Mouse (Mus musculus) MEL (cell line): ENCODE measurements at regions not wholly inside any gene's neighbourhood (a gene's known extent, or its start where the extent isn't known, plus 50 kb on each side); places are given as distances from the start of the nearest gene placed in this dataset.

Experiments
- CHD1 ChIP-seq: IDR thresholded peaks from 2 replicates; pipeline ENCODE4 v1.6.1; 2012; ENCODE audit warnings: low read depth, mild to moderate bottlenecking, inconsistent platforms, low read length, improper control_type of control experiment
- KAT2A ChIP-seq: conservative IDR thresholded peaks from 2 replicates; pipeline ENCODE4 v1.6.1; 2012; ENCODE audit warnings: low read depth, low read length, improper control_type of control experiment, inconsistent platforms
- MAZ ChIP-seq: IDR thresholded peaks from 2 replicates; pipeline ENCODE4 v1.6.1; 2012; ENCODE audit warnings: low read depth, mild to moderate bottlenecking, inconsistent platforms, low read length, improper control_type of control experiment
- POLR2A ChIP-seq, 2 experiments: IDR thresholded peaks; 2 replicates each; pipeline ENCODE4 v1.6.1; 2011 to 2012; ENCODE audit warnings: low read length in 2 of 2, mild to moderate bottlenecking in 2 of 2, control low read depth in 1 of 2, improper control_type of control experiment in 1 of 2, low read depth in 1 of 2, moderate library complexity in 1 of 2; ENCODE audit not compliant: control insufficient read depth in 1 of 2, insufficient read depth in 1 of 2, poor library complexity in 1 of 2
- POLR2AphosphoS2 ChIP-seq: IDR thresholded peaks from 2 replicates; pipeline ENCODE4 v1.6.1; 2011; ENCODE audit warnings: low read length, improper control_type of control experiment
- SMC3 ChIP-seq: IDR thresholded peaks from 2 replicates; pipeline ENCODE4 v1.6.1; 2011; ENCODE audit warnings: low read depth, low read length, improper control_type of control experiment
- TCF12 ChIP-seq: IDR thresholded peaks from 2 replicates; pipeline ENCODE4 v1.6.1; 2014; ENCODE audit warnings: low read depth, mild to moderate bottlenecking, inconsistent platforms, low read length, improper control_type of control experiment, moderate library complexity
- ZKSCAN1 ChIP-seq: IDR thresholded peaks from 2 replicates; pipeline ENCODE4 v1.6.1; 2012; ENCODE audit warnings: low read depth, mild to moderate bottlenecking, inconsistent platforms, low read length, improper control_type of control experiment, moderate library complexity
- ZNF384 ChIP-seq: IDR thresholded peaks from 2 replicates; pipeline ENCODE4 v1.6.1; 2012; ENCODE audit warnings: low read depth, mild to moderate bottlenecking, inconsistent platforms, low read length, improper control_type of control experiment

- TF ChIP-seq KAT2A (no peak), CHD1 (no peak), POLR2A (IDR thresholded peaks at IDR 0.05; ENCODE audit: control insufficient read depth in 1 of 2, insufficient read depth in 1 of 2, low read depth in 1 of 2, low read length in 2 of 2, poor library complexity in 1 of 2) (no peak), ZKSCAN1 (no peak), POLR2AphosphoS2 (no peak), TCF12 (no peak), ZNF384 (no peak), SMC3 (no peak), MAZ (no peak)
These were observed 493.4 kb upstream of the Itga1 start for GRCm38 (mm10) chr13:115595126-115595671.
